Mouse (Mus musculus): ENCODE data around the gene Oca2.

DNA sequence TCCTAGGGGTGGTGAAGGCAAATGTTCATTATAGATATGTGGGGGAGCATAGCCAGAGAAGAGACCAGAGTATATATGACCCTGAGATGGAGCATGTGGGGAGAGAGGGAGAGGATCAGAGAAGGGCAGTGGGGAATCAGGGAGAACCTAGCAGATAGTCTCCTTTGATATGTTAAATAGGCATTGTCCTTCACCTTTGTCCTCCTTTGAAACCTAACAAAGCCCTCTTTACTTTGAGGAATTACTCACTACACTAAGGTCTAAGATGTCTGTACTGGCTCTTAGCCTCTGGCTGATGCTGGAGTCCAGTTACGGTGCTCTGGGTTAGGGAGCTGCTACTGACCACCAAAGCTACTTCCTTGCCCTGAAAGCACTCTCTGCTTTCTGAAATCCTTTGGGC, 279.0 kb downstream of the Oca2 start:
- TF ChIP-seq HCFC1 (IDR thresholded peaks at IDR 0.05; ENCODE audit: borderline replicate concordance, insufficient read depth, low read length): no peak
- no peak for TF ChIP-seq ZC3H11A (IDR thresholded peaks at IDR 0.05; ENCODE audit: borderline replicate concordance, low read depth, low read length)
- no peak for TF ChIP-seq MAFK (IDR thresholded peaks at IDR 0.05; ENCODE audit: insufficient read depth, low read depth, low read length)
- TF ChIP-seq ZNF384 (IDR thresholded peaks at IDR 0.05; ENCODE audit: low read depth, low read length): no peak
- no peak for TF ChIP-seq CHD2 (IDR thresholded peaks at IDR 0.05; ENCODE audit: low read depth, low read length)

Data from ES-E14 (cell line).